Mouse (Mus musculus) left cerebral cortex, postnatal 14 days (tissue): ENCODE measurements at regions not wholly inside any gene's neighbourhood (a gene's known extent, or its start where the extent isn't known, plus 50 kb on each side); places are given as distances from the start of the nearest gene placed in this dataset.
"Not testable (repeated sequence)": the region's sequence is repeated elsewhere in the genome, so short reads cannot be mapped to it uniquely, and the experiment has no call there.

Source experiments
- DNase-seq, 2 experiments: peaks; one replicate each; pipeline ENCODE4 v3.0.0; 2021 to 2022; ENCODE audit warnings: low spot score in 2 of 2, mixed read lengths in 1 of 2
- intact Hi-C: fragments of 180-260 bp; cut with DNase I; formaldehyde crosslinking; loops from one replicate; pipeline ENCODE4 v1.15.1; 2025

GRCm38 (mm10) chr16:51169294-51169693 is 578.3 kb upstream of the Ccdc54 start:
- intact Hi-C loops: no loop called here
- no peak for DNase-seq

- intact Hi-C loops: no loop called here
- DNase-seq: no peak
These were observed 569.8 kb upstream of the Ccdc54 start for GRCm38 (mm10) chr16:51160768-51161167.

- no peak for DNase-seq
- intact Hi-C loops: no loop called here
These were observed 547.6 kb upstream of the Ccdc54 start for GRCm38 (mm10) chr16:51138575-51138974.

- DNase-seq: peak; percentile 69 to 83
- intact Hi-C loops: loop anchor here (10.0 kb wide), 1 partner anchor 255 kb away; no protein-coding TSS in a partner anchor
These were observed 528.9 kb upstream of the Ccdc54 start for GRCm38 (mm10) chr16:51119835-51120234.

- no peak for DNase-seq
- intact Hi-C loops: loop anchor here (10.0 kb wide), 1 partner anchor 256 kb away; no protein-coding TSS in a partner anchor
These were observed 527.4 kb upstream of the Ccdc54 start for GRCm38 (mm10) chr16:51118365-51118764.

GRCm38 (mm10) chr16:51117836-51118235 is 526.9 kb upstream of the Ccdc54 start:
- intact Hi-C loops: loop anchor here (10.0 kb wide), 1 partner anchor 257 kb away; no protein-coding TSS in a partner anchor
- DNase-seq: no peak

GRCm38 (mm10) chr16:51109864-51110263 is 518.9 kb upstream of the Ccdc54 start:
- intact Hi-C loops: loop anchor here (10.0 kb wide), 1 partner anchor 265 kb away; no protein-coding TSS in a partner anchor
- no peak for DNase-seq

- intact Hi-C loops: no loop called here
- DNase-seq: no peak
These were observed 516.5 kb upstream of the Ccdc54 start for GRCm38 (mm10) chr16:51107421-51107820.

GRCm38 (mm10) chr16:51086556-51086955 is 495.6 kb upstream of the Ccdc54 start:
- intact Hi-C loops: no loop called here
- DNase-seq: no peak

GRCm38 (mm10) chr16:51080146-51080545 is 489.2 kb upstream of the Ccdc54 start:
- DNase-seq: no peak
- intact Hi-C loops: no loop called here

GRCm38 (mm10) chr16:51048650-51049049 is 457.7 kb upstream of the Ccdc54 start:
- no peak for DNase-seq

GRCm38 (mm10) chr16:51048169-51048568 is 457.2 kb upstream of the Ccdc54 start:
- no peak for DNase-seq
- intact Hi-C loops: no loop called here

More at GRCm38 (mm10) chr16:51048650-51049049, 457.7 kb upstream of the Ccdc54 start:
- intact Hi-C loops: no loop called here

GRCm38 (mm10) chr16:51041311-51041710 is 450.4 kb upstream of the Ccdc54 start:
- intact Hi-C loops: no loop called here
- DNase-seq: peak in 1 of 2 experiments; percentile 9

GRCm38 (mm10) chr16:51002876-51003275 is 411.9 kb upstream of the Ccdc54 start:
- no peak for DNase-seq
- intact Hi-C loops: no loop called here

GRCm38 (mm10) chr16:50964395-50964794 is 373.4 kb upstream of the Ccdc54 start:
- intact Hi-C loops: no loop called here

GRCm38 (mm10) chr16:50944091-50944490 is 353.1 kb upstream of the Ccdc54 start:
- DNase-seq: no peak
- intact Hi-C loops: no loop called here

More at GRCm38 (mm10) chr16:50964395-50964794, 373.4 kb upstream of the Ccdc54 start:
- no peak for DNase-seq

- DNase-seq, intact Hi-C loops: not testable (repeated sequence)
These were observed 352.6 kb upstream of the Ccdc54 start for GRCm38 (mm10) chr16:50943581-50943980.

GRCm38 (mm10) chr16:50942291-50942690 is 351.3 kb upstream of the Ccdc54 start:
- intact Hi-C loops: no loop called here
- no peak for DNase-seq

GRCm38 (mm10) chr16:50939316-50939715 is 348.4 kb upstream of the Ccdc54 start:
- intact Hi-C loops: no loop called here
- DNase-seq: no peak

GRCm38 (mm10) chr16:50907732-50908131 is 316.8 kb upstream of the Ccdc54 start:
- no peak for DNase-seq
- intact Hi-C loops: no loop called here

GRCm38 (mm10) chr16:50899151-50899550 is 308.2 kb upstream of the Ccdc54 start:
- DNase-seq: no peak
- intact Hi-C loops: no loop called here

GRCm38 (mm10) chr16:50877926-50878325 is 287.0 kb upstream of the Ccdc54 start:
- intact Hi-C loops: no loop called here
- no peak for DNase-seq
